Mouse (Mus musculus) embryo, embryonic 10.5 days (tissue): ENCODE data around the gene Abcc1.

Source experiments
- DNase-seq: peaks from one replicate; pipeline ENCODE4 v3.0.0-alpha.2; 2015; ENCODE audit warnings: low spot score

The Abcc1 gene

GRCm38 (mm10) chr16:14439801-14440614 lies 78.7 kb downstream of the Abcc1 start:
- DNase-seq: no peak

- no peak for DNase-seq
Measured at GRCm38 (mm10) chr16:14444059-14444855, 82.9 kb downstream of the Abcc1 start.

DNA sequence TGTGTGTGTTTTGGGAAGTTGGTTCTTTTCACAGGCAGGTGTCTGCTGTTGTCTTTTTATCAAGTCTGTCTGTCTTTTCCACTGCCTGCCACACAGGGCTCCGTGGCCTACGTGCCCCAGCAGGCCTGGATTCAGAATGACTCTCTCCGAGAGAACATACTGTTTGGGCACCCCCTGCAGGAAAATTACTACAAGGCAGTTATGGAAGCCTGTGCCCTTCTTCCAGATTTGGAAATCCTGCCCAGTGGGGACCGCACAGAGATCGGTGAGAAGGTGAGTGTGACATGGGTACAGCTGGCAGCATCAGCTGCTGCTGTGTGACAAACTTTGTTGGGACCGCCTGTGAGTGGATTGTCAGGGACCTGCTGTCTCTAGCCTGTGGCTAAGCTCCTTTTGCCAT lies 83.8 kb downstream of the Abcc1 start:
- no peak for DNase-seq

DNA sequence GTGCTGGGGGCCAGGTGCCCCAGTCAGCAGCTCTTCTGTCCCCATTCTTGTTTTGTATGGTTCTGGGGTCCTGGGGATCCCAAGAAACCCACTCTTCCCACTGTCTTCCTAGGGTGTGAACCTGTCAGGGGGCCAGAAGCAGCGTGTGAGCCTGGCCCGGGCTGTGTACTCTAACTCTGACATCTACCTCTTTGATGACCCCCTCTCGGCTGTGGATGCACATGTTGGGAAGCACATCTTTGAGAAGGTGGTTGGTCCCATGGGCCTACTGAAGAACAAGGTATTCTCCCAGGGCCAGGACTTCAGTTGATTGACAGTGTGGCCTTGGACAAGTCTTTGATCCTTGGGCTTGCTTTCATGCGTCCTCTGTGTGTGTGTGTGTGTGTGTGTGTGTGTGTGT lies 86.0 kb downstream of the Abcc1 start:
- DNase-seq: no peak

DNA sequence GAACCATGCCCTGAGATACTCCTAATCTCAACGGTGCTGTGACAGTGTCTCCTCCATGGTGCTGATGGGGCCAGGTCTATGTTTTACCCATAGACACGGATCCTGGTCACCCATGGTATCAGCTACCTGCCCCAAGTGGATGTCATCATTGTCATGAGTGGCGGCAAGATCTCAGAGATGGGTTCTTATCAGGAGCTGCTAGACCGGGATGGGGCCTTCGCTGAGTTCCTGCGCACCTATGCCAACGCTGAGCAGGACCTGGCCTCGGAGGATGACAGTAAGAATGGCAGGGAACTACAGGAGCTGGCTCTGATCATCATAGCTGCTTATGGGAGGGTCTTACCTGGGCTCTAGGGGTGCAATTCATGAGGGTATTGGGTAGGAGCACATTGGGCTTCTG lies 86.9 kb downstream of the Abcc1 start:
- no peak for DNase-seq

DNA sequence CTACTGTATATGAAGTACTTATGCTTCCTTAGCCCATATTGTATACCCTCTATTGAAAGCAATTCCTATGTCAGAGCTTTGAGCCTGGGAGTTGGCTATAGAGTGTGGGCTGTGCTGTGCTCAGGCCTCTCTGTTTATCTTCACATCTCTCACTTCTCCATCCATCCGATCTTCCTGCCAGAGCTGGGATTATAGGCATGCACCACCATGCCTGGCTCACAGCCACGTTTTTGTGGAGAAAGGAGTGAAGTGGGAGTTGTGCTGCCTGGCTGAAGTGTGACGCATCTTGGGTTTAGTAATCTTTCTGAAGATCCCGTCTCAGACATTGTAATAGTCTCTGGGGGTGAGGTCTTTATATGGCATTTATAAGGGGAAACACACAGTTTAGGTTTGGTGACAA lies 88.5 kb downstream of the Abcc1 start:
- no peak for DNase-seq

- no peak for DNase-seq
Measured at GRCm38 (mm10) chr16:14451374-14452046, 90.2 kb downstream of the Abcc1 start.

- DNase-seq: no peak
Measured at GRCm38 (mm10) chr16:14462535-14462934, 101.2 kb downstream of the Abcc1 start.

- DNase-seq: no peak
Measured at GRCm38 (mm10) chr16:14465016-14465415, 103.7 kb downstream of the Abcc1 start.

- no peak for DNase-seq
Measured at GRCm38 (mm10) chr16:14468351-14468750, 107.0 kb downstream of the Abcc1 start.

- no peak for DNase-seq
Measured at GRCm38 (mm10) chr16:14468841-14469240, 107.5 kb downstream of the Abcc1 start.

GRCm38 (mm10) chr16:14472171-14472570 lies 110.8 kb downstream of the Abcc1 start:
- DNase-seq: no peak

GRCm38 (mm10) chr16:14473686-14474085 lies 112.3 kb downstream of the Abcc1 start:
- no peak for DNase-seq

DNA sequence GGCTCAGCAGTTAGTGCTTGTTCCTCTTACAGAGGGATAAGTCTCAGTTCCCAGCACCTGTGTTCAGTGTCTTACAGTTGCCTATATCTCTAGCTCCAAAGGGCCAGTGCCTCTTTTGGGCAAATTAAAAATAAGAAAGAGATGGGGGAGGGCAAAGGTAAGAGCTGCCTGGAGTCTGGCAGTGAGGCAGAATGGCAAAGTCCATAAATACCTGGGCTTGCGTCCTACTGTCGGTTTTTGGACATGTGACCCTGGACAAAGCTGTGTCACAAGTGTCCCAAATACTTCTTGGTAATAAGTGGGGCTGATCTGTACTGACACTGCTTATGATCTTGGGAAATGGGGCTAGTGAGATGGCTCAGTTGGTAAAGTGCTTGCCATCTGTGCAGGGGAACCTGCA lies 113.6 kb downstream of the Abcc1 start:
- DNase-seq: no peak

- DNase-seq: no peak
Measured at GRCm38 (mm10) chr16:14476056-14476455, 114.7 kb downstream of the Abcc1 start.

GRCm38 (mm10) chr16:14476701-14477400 lies 115.5 kb downstream of the Abcc1 start:
- DNase-seq: no peak

DNA sequence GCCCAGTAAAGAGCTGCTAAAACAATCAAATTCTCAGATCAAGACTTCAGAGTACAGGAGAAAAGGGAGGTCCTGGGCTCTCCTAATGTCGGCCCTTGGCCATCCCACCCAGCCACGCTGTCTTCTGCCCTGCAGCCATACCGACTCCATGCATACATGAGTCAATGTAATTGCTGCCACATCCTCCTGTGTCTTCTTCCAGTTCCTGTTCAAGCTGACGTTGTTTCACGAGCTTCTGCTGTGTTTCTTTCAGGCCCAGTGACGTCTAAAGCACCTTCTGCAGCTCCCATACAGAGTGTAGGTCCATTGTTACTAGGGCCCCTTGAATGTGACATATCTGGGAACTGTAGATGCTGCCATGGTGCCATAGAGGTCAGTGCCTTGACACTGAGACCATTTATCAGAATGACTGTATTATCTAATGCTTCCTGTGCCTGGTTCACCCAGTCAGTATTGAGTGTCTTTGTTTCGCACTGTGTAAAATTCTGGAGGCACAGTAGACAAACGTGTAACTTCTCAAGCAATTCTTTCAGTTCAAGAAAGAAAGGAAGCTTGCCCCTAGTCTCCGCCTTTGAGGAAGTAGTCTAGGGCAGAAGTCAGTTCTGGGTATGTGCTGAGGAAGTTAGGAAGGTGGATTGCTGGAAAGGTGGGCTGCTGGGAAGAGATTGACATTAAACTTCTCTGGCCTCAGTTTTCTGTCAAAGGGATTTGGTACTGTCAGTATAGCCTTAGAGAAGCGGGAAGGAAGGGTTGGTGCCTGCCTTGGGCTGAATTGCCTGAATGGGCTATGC lies 116.3 kb downstream of the Abcc1 start:
- DNase-seq: peak; percentile 3

- DNase-seq: no peak
Measured at GRCm38 (mm10) chr16:14479641-14480040, 118.3 kb downstream of the Abcc1 start.

- no peak for DNase-seq
Measured at GRCm38 (mm10) chr16:14483221-14483620, 121.9 kb downstream of the Abcc1 start.

DNA sequence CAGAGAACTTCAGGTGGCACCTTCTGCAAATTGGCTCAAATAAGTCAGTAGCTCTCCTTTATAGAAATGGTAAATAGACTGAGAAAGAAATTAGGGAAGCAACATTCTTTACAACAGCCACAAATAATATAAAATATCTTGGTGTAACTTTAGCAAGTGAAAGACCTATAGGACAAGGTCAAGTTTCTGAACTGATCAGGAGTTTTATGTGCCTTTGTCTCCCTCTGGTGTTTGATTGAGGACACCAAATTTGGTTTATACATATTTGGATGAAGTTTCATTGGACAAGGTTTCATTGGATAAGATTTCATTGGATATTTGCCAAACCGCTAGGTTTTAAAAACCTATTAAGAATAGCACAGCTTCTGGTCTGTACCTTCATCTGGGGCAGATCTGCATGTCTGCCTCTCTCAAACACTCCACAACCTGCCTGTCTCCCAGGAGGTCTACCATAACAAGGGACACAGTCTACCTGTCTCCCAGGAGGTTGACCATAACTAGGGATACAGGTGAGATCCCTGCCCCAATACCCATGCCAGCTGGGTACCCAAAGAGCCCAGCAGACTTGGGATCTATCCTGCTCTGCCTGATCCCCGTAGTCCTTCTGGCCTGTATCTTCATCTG lies 132.2 kb downstream of the Abcc1 start:
- DNase-seq: peak; percentile 46
